In genomic region chr7:89829201-89829600, GRCm38 (mm10) we compare ENCODE assay signal across 8 mouse cellular contexts.
DNase-seq lines count a peak whose midpoint lies in the region; ATAC-seq and TF ChIP-seq lines count a peak whose summit lies in the region.

No protein-coding gene starts in this region.

- intact Hi-C loops in left cerebral cortex, postnatal 10 days (cut with DNase I) = no loop called here

- no peak for TF ChIP-seq EP300 in lung, postnatal 0 days (IDR thresholded peaks at IDR 0.05)

- no peak for ATAC-seq in heart, embryonic 12.5 days (ENCODE audit: insufficient number of reproducible peaks, low FRiP score)
- ATAC-seq in heart, embryonic 16.5 days (replicated peaks; ENCODE audit: extremely low read depth, insufficient read depth, low FRiP score) = peak; percentile 37; the same call in 1 of the 2 replicates
- peak; percentile 67 for ATAC-seq in lung, postnatal 0 days
- no peak for ATAC-seq in monocyte, adult 5-6 weeks (replicated peaks; ENCODE audit: insufficient number of reproducible peaks, low FRiP score, low TSS enrichment, poor library complexity, severe bottlenecking)

- TF ChIP-seq CTCF in lung, postnatal 0 days (IDR thresholded peaks at IDR 0.05) = peak; percentile 69

- no peaks in the 10 kb centered on the region for H3K36me3 ChIP-seq in heart, embryonic 10.5 days
- H3K36me3 ChIP-seq in heart, embryonic 12.5 days = no peaks in the 10 kb centered on the region
- H3K36me3 ChIP-seq in heart, embryonic 16.5 days (ENCODE audit: control insufficient read depth, insufficient read depth) = no peaks in the 10 kb centered on the region
- H3K36me3 ChIP-seq in lung, postnatal 0 days (ENCODE audit: insufficient read depth, low read length) = no peaks in the 10 kb centered on the region

- H3K9me3 ChIP-seq in heart, embryonic 10.5 days = no peaks in the 10 kb centered on the region
- no peaks in the 10 kb centered on the region for H3K9me3 ChIP-seq in heart, embryonic 12.5 days (replicated peaks)
- no peaks in the 10 kb centered on the region for H3K9me3 ChIP-seq in heart, embryonic 16.5 days (replicated peaks; ENCODE audit: control insufficient read depth, low read length)
- H3K9me3 ChIP-seq in lung, postnatal 0 days (ENCODE audit: low read length) = no peaks in the 10 kb centered on the region

- H3K4me2 ChIP-seq in heart, embryonic 12.5 days = no peak overlapping the region
- H3K4me2 ChIP-seq in heart, embryonic 16.5 days (ENCODE audit: low read depth, low read length) = no peak overlapping the region
- no peak overlapping the region for H3K4me2 ChIP-seq in lung, postnatal 0 days (replicated peaks; ENCODE audit: low read depth, low read length)

- peaks cover 5% of the 10 kb centered on the region; the same call in 1 of the 2 replicates for H3K4me1 ChIP-seq in heart, embryonic 10.5 days
- H3K4me1 ChIP-seq in heart, embryonic 12.5 days (replicated peaks) = no peaks in the 10 kb centered on the region
- no peaks in the 10 kb centered on the region for H3K4me1 ChIP-seq in heart, embryonic 16.5 days (ENCODE audit: control insufficient read depth, insufficient read depth, low read length)
- H3K4me1 ChIP-seq in lung, postnatal 0 days (ENCODE audit: insufficient read depth, low read depth, low read length) = no peaks in the 10 kb centered on the region

- H3K27ac ChIP-seq in heart, embryonic 10.5 days = no peak overlapping the region
- H3K27ac ChIP-seq in heart, embryonic 12.5 days (ENCODE audit: poor library complexity, severe bottlenecking) = no peak overlapping the region
- no peak overlapping the region for H3K27ac ChIP-seq in heart, embryonic 16.5 days (ENCODE audit: low read length)
- H3K27ac ChIP-seq in lung, postnatal 0 days (ENCODE audit: low read length) = no peak overlapping the region

- DNase-seq in heart, embryonic 10.5 days (ENCODE audit: low spot score) = peak; percentile 71
- DNase-seq in R1 (ENCODE audit: low read depth, low spot score) = peak; percentile 69
- DNase-seq in lung, postnatal 0 days (ENCODE audit: low spot score) = peak; percentile 66
- DNase-seq in spleen, adult 12 weeks (ENCODE audit: low spot score) = no peak
- DNase-seq in left cerebral cortex, postnatal 10 days (ENCODE audit: extremely low spot score in 1 of 2, low spot score in 2 of 2) = no peak

- H3K27me3 ChIP-seq in heart, embryonic 10.5 days (ENCODE audit: insufficient read depth, poor library complexity, severe bottlenecking) = no peaks in the 10 kb centered on the region
- H3K27me3 ChIP-seq in heart, embryonic 12.5 days (replicated peaks) = no peaks in the 10 kb centered on the region
- H3K27me3 ChIP-seq in heart, embryonic 16.5 days (ENCODE audit: control insufficient read depth, insufficient read depth, low read length) = no peaks in the 10 kb centered on the region
- H3K27me3 ChIP-seq in lung, postnatal 0 days (replicated peaks; ENCODE audit: insufficient read depth, low read length) = no peaks in the 10 kb centered on the region

- no peak overlapping the region for H3K9ac ChIP-seq in heart, embryonic 12.5 days
- no peak overlapping the region for H3K9ac ChIP-seq in heart, embryonic 16.5 days (ENCODE audit: low read length)
- H3K9ac ChIP-seq in lung, postnatal 0 days (replicated peaks; ENCODE audit: low read depth) = no peak overlapping the region

- WGBS in heart, embryonic 10.5 days = 50% methylated on average over 7 of the region's 7 CpGs
- 49% methylated on average over 7 of the region's 7 CpGs for WGBS in heart, embryonic 12.5 days
- 49% methylated on average over 7 of the region's 7 CpGs for WGBS in heart, embryonic 16.5 days
- 47% methylated on average over 7 of the region's 7 CpGs for WGBS in lung, postnatal 0 days

- H3K4me3 ChIP-seq in heart, embryonic 10.5 days = no peak overlapping the region
- H3K4me3 ChIP-seq in heart, embryonic 12.5 days = no peak overlapping the region
- H3K4me3 ChIP-seq in heart, embryonic 16.5 days (ENCODE audit: low read length) = no peak overlapping the region
- H3K4me3 ChIP-seq in lung, postnatal 0 days (ENCODE audit: low read depth, low read length) = no peak overlapping the region

Comparison
In these comparisons a context has a peak if more than half of its experiments do, and no peak if none do; other contexts are left out.
1. ATAC-seq: peak in heart, embryonic 16.5 days (single experiment) and lung, postnatal 0 days (single experiment); none in heart, embryonic 12.5 days (single experiment) and monocyte, adult 5-6 weeks (single experiment).
2. DNase-seq: peak in heart, embryonic 10.5 days (single experiment), R1 (single experiment) and lung, postnatal 0 days (single experiment); none in spleen, adult 12 weeks (single experiment) and left cerebral cortex, postnatal 10 days (0 of 2).